Mouse (Mus musculus): ENCODE results near the gene Gm20388. TPM values are rescaled to one million over a fixed set of nuclear protein-coding genes. Genes with fewer than 3 reads are reported as not detected.

The Gm20388 gene
- polyA plus RNA-seq, 1 experiment, result 18.7 TPM

- no peak for TF ChIP-seq CTCF (IDR thresholded peaks at IDR 0.05; ENCODE audit: borderline replicate concordance, insufficient read depth, low read depth, low read length)
- no peak for TF ChIP-seq POLR2A (IDR thresholded peaks at IDR 0.05; ENCODE audit: borderline replicate concordance, insufficient read depth, low read length)
- DNase-seq, result no peak
- Histone ChIP-seq H3K4me1 (ENCODE audit: control insufficient read depth, insufficient read depth, low read length) (no peaks in the 10 kb centered on the region; the same call in 1 of the 2 replicates), H3K27ac (ENCODE audit: insufficient read depth, low read length) (no peak overlapping the region), H3K27me3 (ENCODE audit: control insufficient read depth, insufficient read depth, low read length) (no peaks in the 10 kb centered on the region), H3K4me3 (replicated peaks; ENCODE audit: insufficient read depth, low read depth, low read length) (no peak overlapping the region)
- WGBS, result 93% methylated on average over 6 of the region's 6 CpGs
Observed at GRCm38 (mm10) chr8:120026991-120027390, 116.3 kb downstream of the Gm20388 start.

- H3K4me3 ChIP-seq (replicated peaks; ENCODE audit: insufficient read depth, low read depth, low read length), result no peak overlapping the region
- H3K27ac ChIP-seq (ENCODE audit: insufficient read depth, low read length), result no peak overlapping the region
- TF ChIP-seq POLR2A (IDR thresholded peaks at IDR 0.05; ENCODE audit: borderline replicate concordance, insufficient read depth, low read length) (no peak), CTCF (IDR thresholded peaks at IDR 0.05; ENCODE audit: borderline replicate concordance, insufficient read depth, low read depth, low read length) (no peak)
- 71% methylated on average over 5 of the region's 5 CpGs for WGBS
- H3K27me3 ChIP-seq (ENCODE audit: control insufficient read depth, insufficient read depth, low read length), result no peaks in the 10 kb centered on the region
- no peak for DNase-seq
- no peaks in the 10 kb centered on the region; the same call in 1 of the 2 replicates for H3K4me1 ChIP-seq (ENCODE audit: control insufficient read depth, insufficient read depth, low read length)
Observed at GRCm38 (mm10) chr8:120030447-120030846, 119.8 kb downstream of the Gm20388 start.

- Histone ChIP-seq H3K4me3 (replicated peaks; ENCODE audit: insufficient read depth, low read depth, low read length) (no peak overlapping the region), H3K4me1 (ENCODE audit: control insufficient read depth, insufficient read depth, low read length) (peaks cover 4% of the 10 kb centered on the region), H3K27ac (ENCODE audit: insufficient read depth, low read length) (no peak overlapping the region), H3K27me3 (ENCODE audit: control insufficient read depth, insufficient read depth, low read length) (no peaks in the 10 kb centered on the region)
- TF ChIP-seq POLR2A (IDR thresholded peaks at IDR 0.05; ENCODE audit: borderline replicate concordance, insufficient read depth, low read length) (no peak), CTCF (IDR thresholded peaks at IDR 0.05; ENCODE audit: borderline replicate concordance, insufficient read depth, low read depth, low read length) (no peak)
- peak in 1 of 2 experiments; percentile 26 for DNase-seq
- 64% methylated on average over 5 of the region's 5 CpGs for WGBS
Observed at GRCm38 (mm10) chr8:120032549-120033208, 122.0 kb downstream of the Gm20388 start.

GRCm38 (mm10) chr8:120034471-120034870, 123.8 kb downstream of the Gm20388 start:
- Histone ChIP-seq H3K27ac (ENCODE audit: insufficient read depth, low read length) (no peak overlapping the region), H3K4me3 (replicated peaks; ENCODE audit: insufficient read depth, low read depth, low read length) (no peak overlapping the region), H3K4me1 (ENCODE audit: control insufficient read depth, insufficient read depth, low read length) (peaks cover 13% of the 10 kb centered on the region), H3K27me3 (ENCODE audit: control insufficient read depth, insufficient read depth, low read length) (no peaks in the 10 kb centered on the region)
- WGBS, result 74% methylated on average over 6 of the region's 6 CpGs
- DNase-seq, result no peak
- TF ChIP-seq POLR2A (IDR thresholded peaks at IDR 0.05; ENCODE audit: borderline replicate concordance, insufficient read depth, low read length) (no peak), CTCF (IDR thresholded peaks at IDR 0.05; ENCODE audit: borderline replicate concordance, insufficient read depth, low read depth, low read length) (no peak)

GRCm38 (mm10) chr8:120036111-120036510, 125.5 kb downstream of the Gm20388 start:
- H3K27ac ChIP-seq (ENCODE audit: insufficient read depth, low read length), result no peak overlapping the region
- DNase-seq, result no peak
- H3K4me1 ChIP-seq (ENCODE audit: control insufficient read depth, insufficient read depth, low read length), result peaks cover 13% of the 10 kb centered on the region
- H3K27me3 ChIP-seq (ENCODE audit: control insufficient read depth, insufficient read depth, low read length), result no peaks in the 10 kb centered on the region
- H3K4me3 ChIP-seq (replicated peaks; ENCODE audit: insufficient read depth, low read depth, low read length), result no peak overlapping the region
- no peak for TF ChIP-seq POLR2A (IDR thresholded peaks at IDR 0.05; ENCODE audit: borderline replicate concordance, insufficient read depth, low read length)
- TF ChIP-seq CTCF (IDR thresholded peaks at IDR 0.05; ENCODE audit: borderline replicate concordance, insufficient read depth, low read depth, low read length), result no peak
- WGBS, result 83% methylated on average over 9 of the region's 9 CpGs

- Histone ChIP-seq H3K4me3 (replicated peaks; ENCODE audit: insufficient read depth, low read depth, low read length) (no peak overlapping the region), H3K4me1 (ENCODE audit: control insufficient read depth, insufficient read depth, low read length) (peaks cover 13% of the 10 kb centered on the region), H3K27me3 (ENCODE audit: control insufficient read depth, insufficient read depth, low read length) (no peaks in the 10 kb centered on the region), H3K27ac (ENCODE audit: insufficient read depth, low read length) (no peak overlapping the region)
- no peak for DNase-seq
- no peak for TF ChIP-seq POLR2A (IDR thresholded peaks at IDR 0.05; ENCODE audit: borderline replicate concordance, insufficient read depth, low read length)
- no peak for TF ChIP-seq CTCF (IDR thresholded peaks at IDR 0.05; ENCODE audit: borderline replicate concordance, insufficient read depth, low read depth, low read length)
- 89% methylated on average over 4 of the region's 4 CpGs for WGBS
Observed at GRCm38 (mm10) chr8:120036578-120036977, 125.9 kb downstream of the Gm20388 start.

GRCm38 (mm10) chr8:120037199-120037598, 126.6 kb downstream of the Gm20388 start:
- TF ChIP-seq POLR2A (IDR thresholded peaks at IDR 0.05; ENCODE audit: borderline replicate concordance, insufficient read depth, low read length) (no peak), CTCF (IDR thresholded peaks at IDR 0.05; ENCODE audit: borderline replicate concordance, insufficient read depth, low read depth, low read length) (no peak)
- Histone ChIP-seq H3K27me3 (ENCODE audit: control insufficient read depth, insufficient read depth, low read length) (no peaks in the 10 kb centered on the region), H3K4me3 (replicated peaks; ENCODE audit: insufficient read depth, low read depth, low read length) (no peak overlapping the region), H3K27ac (ENCODE audit: insufficient read depth, low read length) (no peak overlapping the region), H3K4me1 (ENCODE audit: control insufficient read depth, insufficient read depth, low read length) (peaks cover 13% of the 10 kb centered on the region)
- WGBS, result 40% methylated on average over 15 of the region's 15 CpGs
- DNase-seq, result peak in 1 of 2 experiments; percentile 15

- no peak for DNase-seq
- no peak overlapping the region for H3K27ac ChIP-seq (ENCODE audit: insufficient read depth, low read length)
- 34% methylated on average over 8 of the region's 8 CpGs for WGBS
- H3K4me3 ChIP-seq (replicated peaks; ENCODE audit: insufficient read depth, low read depth, low read length), result no peak overlapping the region
- TF ChIP-seq CTCF (IDR thresholded peaks at IDR 0.05; ENCODE audit: borderline replicate concordance, insufficient read depth, low read depth, low read length) (no peak), POLR2A (IDR thresholded peaks at IDR 0.05; ENCODE audit: borderline replicate concordance, insufficient read depth, low read length) (no peak)
- H3K4me1 ChIP-seq (ENCODE audit: control insufficient read depth, insufficient read depth, low read length), result peaks cover 13% of the 10 kb centered on the region
- no peaks in the 10 kb centered on the region for H3K27me3 ChIP-seq (ENCODE audit: control insufficient read depth, insufficient read depth, low read length)
Observed at GRCm38 (mm10) chr8:120037611-120038010, 127.0 kb downstream of the Gm20388 start.
